Mouse (Mus musculus) adrenal gland, postnatal 25 days (tissue): ENCODE results near the gene Tal1. TPM values are rescaled to one million over a fixed set of nuclear protein-coding genes. Genes with fewer than 3 reads are reported as not detected.
A peak's percentile ranks its signal among the peaks of the same experiment; 100 is the strongest.

ENCODE experiments used
- DNase-seq: peaks from one replicate; pipeline ENCODE4 v3.0.0; 2021; ENCODE audit warnings: mixed read lengths
- long read RNA-seq: library from polyadenylated mRNA; stranded (forward); transcript quantifications from one replicate; pipeline ENCODE4 v2.0.0, GENCODE M21; 2021
- total RNA-seq: library from RNA; stranded (reverse); gene quantifications from 2 replicates; pipeline ENCODE4 v1.2.3, GENCODE M21; 2021

Gene Tal1
- 2.9 and 3.5 TPM in 2 replicates for total RNA-seq
- long read RNA-seq: 0 reads

- peak; percentile 25 for DNase-seq
These were observed at the start of gene Tal1 for GRCm38 (mm10) chr4:115056371-115056920. Gene Tal1, plus strand, starts transcription at chr4:115056426.

GRCm38 (mm10) chr4:115014276-115014675 lies 42.0 kb upstream of the Tal1 start:
- no peak for DNase-seq

DNA sequence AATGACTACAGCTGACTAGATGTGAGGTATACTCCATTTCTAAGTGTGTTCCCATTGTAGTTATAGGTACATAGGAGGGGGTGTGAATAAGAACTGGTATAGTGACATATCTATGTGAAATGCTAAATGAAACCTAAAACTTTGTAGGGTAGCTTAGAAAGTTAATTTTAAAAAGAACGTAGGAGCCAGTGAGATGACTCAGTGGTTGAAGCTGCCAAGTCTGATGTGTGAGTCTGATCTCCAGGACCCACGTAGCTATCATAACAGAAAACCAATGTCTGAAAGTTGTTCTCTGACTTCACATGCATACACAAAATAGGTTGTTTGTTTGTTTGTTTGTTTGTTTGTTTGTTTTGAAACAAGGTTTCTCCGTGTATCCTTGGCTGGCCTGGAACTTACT lies 36.2 kb upstream of the Tal1 start:
- no peak for DNase-seq

DNA sequence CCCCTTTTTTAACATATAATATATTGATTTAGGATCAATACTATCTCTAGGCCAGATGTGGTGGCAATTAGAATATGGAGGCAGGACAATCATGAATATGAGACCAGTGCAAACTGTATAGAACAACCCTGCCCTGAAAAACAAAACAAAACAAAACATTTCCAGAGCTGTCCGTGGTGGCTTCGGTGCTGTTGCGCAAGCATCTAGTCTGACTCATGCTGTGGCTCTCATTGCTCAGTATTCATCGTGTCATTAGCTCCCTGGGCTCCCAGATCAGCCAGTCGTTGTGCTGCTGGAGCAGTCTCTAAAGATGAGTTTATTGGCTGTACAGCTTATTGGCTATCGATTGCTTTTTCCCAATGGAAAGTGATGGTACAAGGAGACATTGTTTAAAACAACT lies 21.2 kb upstream of the Tal1 start:
- DNase-seq: peak; percentile 54

DNA sequence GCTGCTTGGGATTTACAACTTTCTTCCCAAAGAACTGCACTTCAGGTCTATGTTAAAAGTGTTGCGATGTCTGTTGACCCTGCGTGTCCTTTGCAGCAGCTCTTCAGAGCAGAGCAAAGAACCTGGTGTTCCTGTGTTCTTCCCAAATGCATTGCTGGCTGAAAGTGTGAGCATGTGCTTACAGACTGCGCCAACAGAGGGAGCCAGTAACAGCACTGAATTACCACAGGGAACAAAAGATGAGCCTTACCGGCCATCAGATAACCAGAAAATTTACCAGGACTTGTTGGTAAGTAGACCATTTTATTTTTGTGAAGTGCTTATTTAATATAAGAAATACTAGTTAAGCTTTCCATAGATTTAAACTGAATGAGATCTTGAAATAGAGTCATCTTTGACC lies 18.0 kb upstream of the Tal1 start:
- peak; percentile 27 for DNase-seq

DNA sequence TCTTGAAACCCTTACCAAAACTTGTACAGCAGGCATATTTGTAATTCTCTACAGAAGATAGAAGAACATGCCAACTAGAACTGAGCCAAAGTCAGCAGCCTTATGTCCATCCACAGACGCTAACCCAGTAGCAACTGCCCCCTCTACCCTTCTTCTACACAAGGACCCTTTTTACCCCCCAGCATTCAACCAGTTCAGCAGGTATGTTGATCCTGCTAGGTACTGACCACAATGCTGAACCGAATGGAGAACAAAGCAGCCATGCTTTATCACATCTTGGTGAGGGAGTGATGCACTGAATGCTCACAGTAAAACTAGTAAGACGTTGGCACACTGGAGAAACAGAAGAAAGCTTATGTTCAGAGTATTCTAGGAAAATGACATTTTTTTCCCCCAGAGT lies 10.6 kb upstream of the Tal1 start:
- no peak for DNase-seq

DNA sequence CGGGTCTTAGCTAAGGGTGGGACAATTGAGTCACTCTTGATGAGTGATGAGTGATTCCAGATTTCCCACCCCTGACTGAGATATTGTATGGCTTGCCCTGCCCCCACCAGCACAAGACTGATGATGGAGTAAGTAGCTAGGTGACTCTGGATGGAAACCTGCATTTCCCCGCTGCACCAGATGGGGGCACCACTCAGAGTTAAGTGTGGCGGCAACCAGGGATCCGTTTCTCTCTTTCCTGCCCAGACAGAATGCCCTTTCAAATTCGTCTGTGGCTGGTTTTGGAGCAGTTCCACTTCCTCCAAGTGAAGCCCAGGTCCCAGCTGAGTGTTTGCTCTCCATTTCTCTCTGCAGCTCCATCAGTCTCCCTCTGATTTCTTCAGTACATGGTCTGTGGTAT lies 8.5 kb upstream of the Tal1 start:
- peak; percentile 49 for DNase-seq

GRCm38 (mm10) chr4:115048190-115048589 lies 8.0 kb upstream of the Tal1 start:
- no peak for DNase-seq

DNA sequence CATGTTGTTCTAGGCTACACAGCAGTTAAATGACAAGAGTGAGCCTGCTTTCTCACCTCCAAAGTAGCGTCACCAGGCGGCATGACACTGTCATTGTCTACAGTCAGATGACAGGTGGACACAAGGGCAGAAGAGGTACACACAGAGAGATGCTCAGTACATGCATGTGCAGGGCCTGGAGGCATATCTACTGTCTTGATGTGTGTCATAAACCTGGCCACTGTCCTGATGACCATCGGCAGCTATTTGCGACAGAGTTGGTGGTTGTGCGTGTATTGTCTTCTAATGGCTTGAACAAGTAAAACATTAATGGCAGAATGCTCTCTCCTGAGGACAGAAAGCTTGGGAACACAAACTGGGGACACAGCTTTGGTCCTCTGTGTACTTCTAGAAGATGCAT lies 5.0 kb upstream of the Tal1 start:
- no peak for DNase-seq

- DNase-seq: peak; percentile 70
These were observed 3.8 kb upstream of the Tal1 start for GRCm38 (mm10) chr4:115052343-115053005.

DNA sequence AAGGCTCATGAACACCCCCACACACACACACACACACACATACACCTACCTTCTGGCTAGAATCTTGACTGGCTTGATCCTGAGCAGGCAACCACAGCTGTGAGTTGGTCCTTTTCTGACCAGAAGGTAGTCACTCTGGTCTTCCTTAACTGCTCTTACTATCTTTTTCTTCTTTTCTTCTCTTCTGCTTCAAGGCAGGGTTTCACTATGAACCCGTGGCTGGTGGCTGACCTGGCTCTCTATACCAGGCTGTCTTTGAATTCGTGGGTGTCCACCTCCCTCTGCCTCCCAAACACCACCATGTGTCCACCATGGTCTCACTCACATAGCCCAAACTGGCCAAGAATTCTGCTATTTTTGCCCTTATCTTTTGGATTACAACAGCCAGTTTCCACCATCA lies 1.2 kb upstream of the Tal1 start:
- no peak for DNase-seq

DNA sequence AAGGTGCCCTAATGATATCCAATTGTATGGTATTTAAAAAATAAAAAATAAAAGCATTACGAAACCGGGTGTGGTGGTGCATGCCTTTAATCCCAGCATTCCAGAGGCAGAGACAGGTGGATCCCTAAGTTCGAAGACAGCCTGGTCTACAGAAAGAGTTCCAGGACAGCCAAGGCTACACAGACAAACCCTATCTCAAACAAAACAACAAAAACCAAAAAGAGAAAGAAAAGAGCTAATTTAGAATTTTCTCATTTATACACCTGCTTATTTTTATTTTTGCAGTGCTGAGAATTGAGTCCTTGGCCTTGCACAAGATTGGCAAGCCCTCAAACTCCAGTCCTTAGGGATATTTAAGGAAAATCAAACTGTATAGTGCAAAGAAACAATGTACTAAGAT lies 535 bp upstream of the Tal1 start:
- DNase-seq: no peak

DNA sequence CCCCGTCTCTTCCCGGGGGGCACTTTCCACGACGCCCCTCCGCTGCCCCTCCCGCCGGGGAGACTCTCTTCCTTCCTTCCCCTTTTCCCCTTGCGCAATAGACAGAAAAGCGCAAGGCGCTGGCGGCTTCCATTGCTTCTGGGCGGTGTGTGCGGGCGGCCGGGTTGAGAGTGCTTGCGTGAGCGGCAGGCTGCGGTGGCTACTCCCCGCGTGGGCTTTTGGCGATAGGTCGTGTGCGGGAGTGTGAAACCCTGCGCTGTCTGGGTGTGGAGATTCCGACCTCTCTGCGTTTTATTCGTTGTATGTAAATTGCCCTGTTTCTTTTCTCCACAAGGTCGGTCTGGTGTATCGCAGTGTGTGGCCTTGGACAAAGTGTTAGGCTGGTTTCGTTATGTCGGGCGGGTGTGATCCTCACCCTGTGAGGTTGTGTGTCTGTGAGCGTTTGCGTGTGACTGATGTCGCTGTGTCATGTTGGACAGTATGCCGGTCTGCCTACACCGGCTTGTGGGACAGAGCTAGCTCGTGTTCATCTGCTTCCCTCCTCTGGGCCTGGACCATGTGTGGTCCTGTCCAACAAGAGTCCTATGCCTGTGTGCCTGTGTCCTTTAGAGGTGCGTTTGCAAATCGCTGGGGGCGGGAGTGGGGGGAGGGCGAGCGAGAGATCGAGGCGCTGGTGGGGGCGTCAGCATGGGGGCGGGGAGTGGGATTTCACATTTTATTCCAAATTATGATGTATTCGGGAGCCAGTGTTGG lies 871 bp downstream of the Tal1 start:
- DNase-seq: peak; percentile 48

DNA sequence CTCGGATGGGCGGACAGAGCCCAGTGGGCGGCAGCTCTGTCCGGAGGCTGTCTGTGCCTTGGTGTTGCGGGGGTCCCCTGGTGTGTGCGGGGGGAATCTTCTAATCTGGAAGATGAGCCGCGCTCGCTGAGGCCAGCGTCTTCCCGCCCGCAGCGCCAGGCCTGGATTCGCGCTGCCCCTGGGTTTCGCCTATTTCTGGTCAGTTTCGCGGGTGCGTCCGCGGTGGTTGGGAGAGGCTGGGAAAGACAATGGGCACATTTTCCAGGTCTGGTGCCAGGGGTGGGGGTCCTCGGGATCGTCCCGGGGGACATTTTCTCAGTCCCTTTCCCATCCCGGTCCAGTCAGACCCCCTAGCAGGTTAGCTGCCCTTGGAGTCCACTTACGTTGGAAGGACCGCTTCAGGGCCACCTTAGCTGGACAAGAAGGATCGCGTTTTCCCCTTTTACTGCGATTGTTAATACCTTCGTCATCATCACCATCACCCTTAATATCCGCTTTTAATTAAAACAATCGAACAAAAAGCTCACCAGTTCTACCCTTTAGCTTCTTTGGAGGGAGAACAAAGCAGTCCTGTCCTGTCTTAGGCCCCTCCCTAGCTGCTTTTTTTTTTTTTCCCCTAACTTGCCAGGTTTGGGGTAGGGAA lies 1.6 kb downstream of the Tal1 start:
- DNase-seq: no peak

DNA sequence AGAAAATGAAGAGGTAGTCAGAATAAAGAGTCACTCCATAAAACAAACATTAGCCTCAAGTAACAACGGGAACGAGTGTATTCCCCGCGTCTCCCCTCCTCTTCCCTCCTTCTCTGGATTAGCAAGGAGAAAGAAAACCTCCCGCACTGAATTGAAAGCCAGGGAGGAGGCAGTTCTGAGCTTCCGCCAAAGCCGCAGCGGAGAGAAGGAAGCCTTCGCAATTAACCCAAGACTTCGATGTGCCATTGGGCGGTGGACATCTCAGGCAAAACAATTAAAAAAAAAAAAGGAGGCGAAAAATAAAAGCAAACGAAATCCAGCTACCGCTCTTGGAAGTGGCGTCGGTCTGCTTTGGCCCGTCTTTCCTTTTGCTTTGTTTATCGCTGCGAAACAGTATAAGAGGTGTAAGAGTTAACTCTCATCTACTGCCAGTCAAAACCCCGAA lies 2.1 kb downstream of the Tal1 start:
- DNase-seq: no peak

DNA sequence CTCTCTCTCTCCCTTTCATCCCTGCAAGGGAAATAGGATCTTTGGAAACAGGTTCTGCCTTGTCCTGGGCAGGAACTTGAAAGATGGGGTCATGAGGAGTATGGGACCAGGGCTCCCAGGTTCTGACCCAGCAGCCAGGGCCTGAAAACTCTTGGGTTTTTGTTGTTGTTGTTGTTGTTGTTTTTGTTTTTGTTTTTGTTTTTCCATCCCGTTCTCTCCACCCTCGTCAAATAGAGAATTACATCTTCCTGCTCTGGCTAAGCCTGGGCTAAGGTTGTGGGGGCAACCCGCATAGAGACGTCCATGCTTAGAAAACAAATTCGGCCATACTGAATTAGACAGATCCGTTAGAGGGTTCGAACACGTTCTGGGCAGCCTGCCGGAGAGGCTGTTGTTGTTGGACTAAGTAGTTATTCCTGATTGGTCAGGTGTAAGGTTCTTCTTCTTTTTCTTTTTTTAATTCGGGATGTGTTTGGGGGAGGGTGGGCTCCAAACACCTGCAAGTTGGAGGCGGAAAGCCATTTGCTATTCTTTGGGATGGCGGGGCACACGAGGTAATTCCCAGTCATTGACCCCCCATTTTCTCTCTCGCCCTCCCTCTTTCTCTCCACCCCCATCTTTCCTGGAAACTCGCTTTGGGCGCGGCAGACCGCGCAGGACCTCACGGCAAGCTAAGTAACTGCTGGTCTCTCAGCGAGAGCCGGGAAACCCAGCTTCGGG lies 2.8 kb downstream of the Tal1 start:
- DNase-seq: no peak

- DNase-seq: no peak
These were observed 3.6 kb downstream of the Tal1 start for GRCm38 (mm10) chr4:115059871-115060270.

DNA sequence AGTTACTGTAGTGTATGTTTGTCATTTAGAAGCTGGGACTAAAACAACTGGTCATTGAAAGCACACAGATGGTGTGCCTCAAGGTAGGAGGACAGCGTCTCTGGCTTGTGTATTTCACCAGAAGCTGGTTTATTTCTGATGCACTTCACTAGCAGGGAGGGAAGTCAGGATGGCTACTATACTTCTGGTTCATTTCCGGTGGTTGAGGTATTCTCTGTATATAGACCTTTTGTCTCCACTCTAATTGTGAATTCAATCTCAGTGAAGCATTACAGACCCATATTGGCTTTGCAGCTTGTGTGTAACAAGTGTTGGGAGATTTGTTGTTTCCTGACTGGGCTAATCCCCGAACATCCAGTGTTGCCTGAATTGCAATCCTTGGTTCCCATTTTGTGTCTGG lies 4.5 kb downstream of the Tal1 start:
- DNase-seq: no peak

GRCm38 (mm10) chr4:115062540-115062874 lies 6.3 kb downstream of the Tal1 start:
- no peak for DNase-seq

DNA sequence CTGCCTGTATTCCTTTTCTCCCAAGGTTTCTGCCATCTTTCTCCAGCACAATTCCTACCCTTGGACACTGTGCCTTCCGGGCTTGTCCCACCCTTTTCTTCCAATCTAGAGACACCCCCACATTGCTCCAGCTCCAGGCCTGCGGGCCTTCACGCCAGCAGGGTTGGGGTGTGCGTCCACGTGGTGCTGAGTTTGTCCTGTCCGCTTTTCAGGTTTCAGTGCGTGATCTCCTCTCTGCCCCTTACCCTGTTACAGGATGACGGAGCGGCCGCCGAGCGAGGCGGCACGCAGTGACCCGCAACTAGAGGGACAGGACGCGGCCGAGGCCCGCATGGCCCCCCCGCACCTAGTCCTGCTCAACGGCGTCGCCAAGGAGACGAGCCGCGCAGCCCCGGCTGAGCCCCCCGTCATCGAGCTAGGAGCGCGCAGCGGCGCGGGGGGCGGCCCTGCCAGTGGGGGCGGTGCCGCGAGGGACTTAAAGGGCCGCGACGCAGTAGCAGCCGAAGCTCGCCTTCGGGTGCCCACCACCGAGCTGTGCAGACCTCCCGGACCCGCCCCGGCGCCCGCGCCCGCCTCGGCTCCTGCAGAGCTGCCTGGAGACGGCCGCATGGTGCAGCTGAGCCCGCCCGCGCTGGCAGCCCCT lies 6.8 kb downstream of the Tal1 start:
- peak; percentile 35 for DNase-seq

DNA sequence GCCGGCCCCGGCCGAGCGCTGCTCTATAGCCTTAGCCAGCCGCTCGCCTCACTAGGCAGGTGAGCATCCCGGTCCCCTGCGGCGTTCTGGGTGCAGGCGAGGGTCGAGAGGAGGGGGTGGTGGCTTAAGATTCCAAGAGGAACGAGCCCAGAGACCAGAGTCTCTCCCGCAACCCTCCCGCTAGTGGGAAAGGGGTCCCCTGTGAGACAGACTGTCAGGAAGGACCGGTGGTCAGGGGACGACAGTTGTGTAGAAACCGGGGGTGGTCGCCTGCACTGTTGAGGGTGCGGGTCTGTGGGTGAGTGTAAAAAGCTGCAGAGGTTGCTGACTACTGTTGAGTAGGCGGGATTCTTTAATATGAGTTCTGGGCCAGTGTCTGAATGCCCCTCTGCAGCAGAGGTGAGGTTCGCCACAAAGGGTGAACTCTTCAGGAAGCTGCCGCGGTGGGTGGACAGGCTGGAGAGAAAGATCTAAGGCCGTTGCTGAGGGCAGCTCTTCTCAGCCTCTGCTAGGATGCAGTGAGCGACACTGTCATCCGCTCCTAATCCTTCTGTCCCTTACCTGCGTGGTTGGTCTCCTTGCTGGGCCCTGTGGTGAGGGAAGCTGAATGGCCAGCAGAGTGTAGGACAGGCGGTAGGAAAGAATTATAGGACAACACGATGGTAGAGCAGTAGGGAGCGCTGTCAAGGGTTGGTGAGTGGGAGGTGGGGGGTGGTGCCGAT lies 7.5 kb downstream of the Tal1 start:
- no peak for DNase-seq
